Mouse (Mus musculus) brain, embryonic 14.5 days (tissue): ENCODE measurements around the gene Aftph.

Experiments
- CTCF ChIP-seq: fragments of 200-500 bp; IDR thresholded peaks from 2 replicates; pipeline ENCODE4 v1.5.1; 2012; ENCODE audit warnings: inconsistent platforms, mild to moderate bottlenecking, moderate library complexity, borderline replicate concordance; ENCODE audit not compliant: insufficient read depth, insufficient read length; ENCODE audit errors: extremely low read depth
- POLR2A ChIP-seq: fragments of 200-500 bp; IDR thresholded peaks from 2 replicates; pipeline ENCODE4 v1.6.1; 2012; ENCODE audit warnings: mild to moderate bottlenecking, inconsistent platforms, borderline replicate concordance; ENCODE audit not compliant: poor library complexity, insufficient read depth, insufficient read length, severe bottlenecking; ENCODE audit errors: extremely low read depth

- TF ChIP-seq CTCF (no peak), POLR2A (no peak)
Observed at GRCm38 (mm10) chr11:20750573-20750972, 9.2 kb upstream of the Aftph start.
